In genomic region chr14:22783211-22784161, GRCm38 (mm10) we compare ENCODE assay signal across 8 mouse cellular contexts.
A peak's percentile ranks its signal among the peaks of the same experiment; 100 is the strongest.
DNase-seq lines count a peak whose midpoint lies in the region; ATAC-seq and TF ChIP-seq lines count a peak whose summit lies in the region.

No protein-coding gene starts in this region.

- DNase-seq in forebrain, postnatal 0 days: no peak
- DNase-seq in kidney, adult 18-20 months: peak; percentile 79
- peak; percentile 89 for DNase-seq in mesoderm, embryonic 11.5 days (ENCODE audit: low read depth, low spot score)
- no peak for DNase-seq in left cerebral cortex, postnatal 36 days (ENCODE audit: low spot score in 2 of 2)
- no peak for DNase-seq in frontal cortex, postnatal 14 days (ENCODE audit: low spot score in 2 of 2)
- no peak for DNase-seq in gastrocnemius, postnatal 14 days

- ATAC-seq in forebrain, embryonic 12.5 days (ENCODE audit: low FRiP score): peak; percentile 55; the same call in 1 of the 2 replicates
- no peak for ATAC-seq in forebrain, postnatal 0 days

- WGBS in forebrain, embryonic 12.5 days: 67% methylated on average over 15 of the region's 15 CpGs
- 64% methylated on average over 15 of the region's 15 CpGs for WGBS in forebrain, postnatal 0 days

- H3K27me3 ChIP-seq in forebrain, embryonic 12.5 days: 0 out of 2 replicates have a peak, but pooled peaks cover 3% of the 10 kb centered on the region
- H3K27me3 ChIP-seq in forebrain, postnatal 0 days (ENCODE audit: insufficient read depth, low read length): 0 out of 2 replicates have a peak, but pooled peaks cover 4% of the 10 kb centered on the region

- H3K36me3 ChIP-seq in forebrain, embryonic 12.5 days (replicated peaks): no peaks in the 10 kb centered on the region
- H3K36me3 ChIP-seq in forebrain, postnatal 0 days (ENCODE audit: insufficient read depth): no peaks in the 10 kb centered on the region

- no peak overlapping the region for H3K27ac ChIP-seq in forebrain, embryonic 12.5 days
- H3K27ac ChIP-seq in forebrain, postnatal 0 days (ENCODE audit: low read depth, low read length): no peak overlapping the region
- 0 out of 2 replicates have a peak overlapping the region, but pooled peaks have one; percentile 4 for H3K27ac ChIP-seq in brown adipose tissue, adult 24 weeks (replicated peaks; ENCODE audit: low read depth, low read length)

- intact Hi-C loops in left cerebral cortex, postnatal 36 days (cut with DNase I): no loop called here
- intact Hi-C loops in gastrocnemius, postnatal 14 days (cut with DNase I; ENCODE audit: low total_unique reads): no loop called here

- H3K4me3 ChIP-seq in forebrain, embryonic 12.5 days (replicated peaks): no peak overlapping the region
- no peak overlapping the region for H3K4me3 ChIP-seq in forebrain, postnatal 0 days (ENCODE audit: low read depth, low read length)
- H3K4me3 ChIP-seq in brown adipose tissue, adult 24 weeks (ENCODE audit: insufficient read depth, low read depth, low read length): no peak overlapping the region

- no peak overlapping the region for H3K9ac ChIP-seq in forebrain, embryonic 12.5 days
- no peak overlapping the region for H3K9ac ChIP-seq in forebrain, postnatal 0 days

- H3K4me2 ChIP-seq in forebrain, embryonic 12.5 days: no peak overlapping the region
- H3K4me2 ChIP-seq in forebrain, postnatal 0 days (ENCODE audit: low read depth): no peak overlapping the region

- TF ChIP-seq CTCF in forebrain, postnatal 0 days (IDR thresholded peaks at IDR 0.05; ENCODE audit: low read depth): no peak

- H3K4me1 ChIP-seq in forebrain, embryonic 12.5 days: peaks cover 9% of the 10 kb centered on the region; the same call in 1 of the 2 replicates
- H3K4me1 ChIP-seq in forebrain, postnatal 0 days (ENCODE audit: insufficient read depth): no peaks in the 10 kb centered on the region
- H3K4me1 ChIP-seq in brown adipose tissue, adult 24 weeks (ENCODE audit: control insufficient read depth, insufficient read depth, insufficient read length, low read length): peaks cover 6% of the 10 kb centered on the region; the same call in 1 of the 2 replicates

- no peaks in the 10 kb centered on the region for H3K9me3 ChIP-seq in forebrain, embryonic 12.5 days
- no peaks in the 10 kb centered on the region for H3K9me3 ChIP-seq in forebrain, postnatal 0 days (ENCODE audit: low read length)

Comparison
In these comparisons a context has a peak if more than half of its experiments do, and no peak if none do; other contexts are left out.
1. DNase-seq: peak in kidney, adult 18-20 months (single experiment) and mesoderm, embryonic 11.5 days (single experiment); none in forebrain, postnatal 0 days (single experiment), left cerebral cortex, postnatal 36 days (0 of 2), frontal cortex, postnatal 14 days (0 of 2) and gastrocnemius, postnatal 14 days (single experiment).